ENCODE assay signal across 29 mouse cellular contexts in genomic region chr8:61467553-61467815, GRCm38 (mm10). TPM values are rescaled to one million over a fixed set of nuclear protein-coding genes. Genes with fewer than 3 reads are reported as not detected.
DNase-seq lines count a peak whose midpoint lies in the region; ATAC-seq lines count a peak whose summit lies in the region.
"Had no signal": no experiment of that assay in that cellular context is flagged by ENCODE, and none has a peak within 500 bp of the region (broad histone marks: within the 10 kb centered on the region; RNA-seq: fewer than 3 reads in every experiment).

No protein-coding gene starts in this region.

- H3K9ac ChIP-seq in forebrain, embryonic 15.5 days (replicated peaks): no peak overlapping the region
- H3K9ac ChIP-seq in forebrain, embryonic 11.5 days (ENCODE audit: low read length): no peak overlapping the region
- no peak overlapping the region for H3K9ac ChIP-seq in hindbrain, embryonic 14.5 days
- H3K9ac ChIP-seq in midbrain, embryonic 13.5 days (replicated peaks): no peak overlapping the region
- no peak overlapping the region for H3K9ac ChIP-seq in midbrain, embryonic 15.5 days
- H3K9ac ChIP-seq in neural tube, embryonic 13.5 days: no peak overlapping the region
- H3K9ac ChIP-seq: embryonic facial prominence, embryonic 13.5 days; forebrain, embryonic 13.5 days; forebrain, postnatal 0 days; heart, embryonic 13.5 days had no signal

- DNase-seq in forebrain, embryonic 11.5 days (ENCODE audit: low spot score): no peak
- no peak for DNase-seq in hindbrain, embryonic 14.5 days (ENCODE audit: low spot score)
- no peak for DNase-seq in hindbrain, embryonic 10.5 days (ENCODE audit: low spot score)
- no peak for DNase-seq in neural tube, embryonic 10.5 days (ENCODE audit: extremely low spot score, low spot score)
- DNase-seq: adrenal gland, adult 8-10 months; adrenal gland, postnatal 25 days; cerebellum, adult 11-12 months; cerebellum, adult 8-10 months; cerebellum, postnatal 10 days; cerebellum, postnatal 36 days; embryo, embryonic 11 days; gastrocnemius, adult 2 months; gastrocnemius, postnatal 14 days; heart, adult 18-20 months; heart, postnatal 14 days; heart, postnatal 4 days had no signal

- 94% methylated on average over 3 of the region's 3 CpGs for WGBS in forebrain, embryonic 15.5 days
- WGBS in forebrain, embryonic 11.5 days: 86% methylated on average over 3 of the region's 3 CpGs
- WGBS in hindbrain, embryonic 14.5 days: 91% methylated on average over 3 of the region's 3 CpGs
- 93% methylated on average over 3 of the region's 3 CpGs for WGBS in hindbrain, embryonic 10.5 days
- 90% methylated on average over 3 of the region's 3 CpGs for WGBS in midbrain, embryonic 13.5 days
- WGBS in midbrain, embryonic 15.5 days: 92% methylated on average over 3 of the region's 3 CpGs
- WGBS in neural tube, embryonic 13.5 days: 92% methylated on average over 3 of the region's 3 CpGs

- peak; percentile 16; the same call in 1 of the 2 replicates for ATAC-seq in forebrain, embryonic 15.5 days (replicated peaks)
- no peak for ATAC-seq in forebrain, embryonic 11.5 days (replicated peaks; ENCODE audit: low FRiP score)
- no peak for ATAC-seq in hindbrain, embryonic 14.5 days (ENCODE audit: low FRiP score)
- peak; percentile 54 for ATAC-seq in midbrain, embryonic 13.5 days
- ATAC-seq in midbrain, embryonic 15.5 days (replicated peaks): no peak
- ATAC-seq in neural tube, embryonic 13.5 days (ENCODE audit: low read depth): no peak
- ATAC-seq: activated CD4-positive, CD25-positive, alpha-beta regulatory T cell, adult 4 months; forebrain, embryonic 13.5 days; inflammation-experienced regulatory T-cells, adult 6 months had no signal

- H3K9me3 ChIP-seq in forebrain, embryonic 15.5 days: no peaks in the 10 kb centered on the region
- H3K9me3 ChIP-seq in forebrain, embryonic 11.5 days (ENCODE audit: control insufficient read depth, low read length): no peaks in the 10 kb centered on the region
- H3K9me3 ChIP-seq in hindbrain, embryonic 14.5 days (ENCODE audit: control insufficient read depth, low read length): no peaks in the 10 kb centered on the region
- no peaks in the 10 kb centered on the region for H3K9me3 ChIP-seq in hindbrain, embryonic 10.5 days
- H3K9me3 ChIP-seq in midbrain, embryonic 13.5 days: no peaks in the 10 kb centered on the region
- H3K9me3 ChIP-seq in midbrain, embryonic 15.5 days: no peaks in the 10 kb centered on the region
- H3K9me3 ChIP-seq in neural tube, embryonic 13.5 days: no peaks in the 10 kb centered on the region
- H3K9me3 ChIP-seq: embryonic facial prominence, embryonic 10.5 days; embryonic facial prominence, embryonic 13.5 days; forebrain, embryonic 13.5 days; heart, embryonic 10.5 days; heart, embryonic 13.5 days had no signal

- H3K4me3 ChIP-seq in forebrain, embryonic 15.5 days: no peak overlapping the region
- H3K4me3 ChIP-seq in forebrain, embryonic 11.5 days (ENCODE audit: low read depth, low read length): no peak overlapping the region
- no peak overlapping the region for H3K4me3 ChIP-seq in hindbrain, embryonic 14.5 days (replicated peaks; ENCODE audit: low read length)
- H3K4me3 ChIP-seq in hindbrain, embryonic 10.5 days: no peak overlapping the region
- no peak overlapping the region for H3K4me3 ChIP-seq in midbrain, embryonic 13.5 days (replicated peaks)
- H3K4me3 ChIP-seq in midbrain, embryonic 15.5 days: no peak overlapping the region
- no peak overlapping the region for H3K4me3 ChIP-seq in neural tube, embryonic 13.5 days
- H3K4me3 ChIP-seq: embryonic facial prominence, embryonic 10.5 days; embryonic facial prominence, embryonic 13.5 days; erythroblast, embryonic 14.5 days; forebrain, embryonic 13.5 days; gastrocnemius, adult 2 months; heart, embryonic 10.5 days; heart, embryonic 13.5 days had no signal

- H3K36me3 ChIP-seq in forebrain, embryonic 15.5 days: no peaks in the 10 kb centered on the region
- no peaks in the 10 kb centered on the region for H3K36me3 ChIP-seq in forebrain, embryonic 11.5 days (ENCODE audit: control insufficient read depth, insufficient read depth, low read length)
- H3K36me3 ChIP-seq in hindbrain, embryonic 14.5 days (replicated peaks; ENCODE audit: control insufficient read depth, insufficient read depth): no peaks in the 10 kb centered on the region
- H3K36me3 ChIP-seq in hindbrain, embryonic 10.5 days: no peaks in the 10 kb centered on the region
- H3K36me3 ChIP-seq in midbrain, embryonic 13.5 days: no peaks in the 10 kb centered on the region
- H3K36me3 ChIP-seq in midbrain, embryonic 15.5 days (replicated peaks): no peaks in the 10 kb centered on the region
- H3K36me3 ChIP-seq in neural tube, embryonic 13.5 days: no peaks in the 10 kb centered on the region
- H3K36me3 ChIP-seq: embryonic facial prominence, embryonic 10.5 days; embryonic facial prominence, embryonic 13.5 days; heart, embryonic 10.5 days; heart, embryonic 13.5 days had no signal

- no peaks in the 10 kb centered on the region for H3K27me3 ChIP-seq in forebrain, embryonic 15.5 days
- no peaks in the 10 kb centered on the region for H3K27me3 ChIP-seq in forebrain, embryonic 11.5 days (ENCODE audit: control insufficient read depth, insufficient read depth, low read length)
- no peaks in the 10 kb centered on the region for H3K27me3 ChIP-seq in hindbrain, embryonic 14.5 days (ENCODE audit: control insufficient read depth, insufficient read depth, low read length)
- H3K27me3 ChIP-seq in hindbrain, embryonic 10.5 days (ENCODE audit: insufficient read depth, poor library complexity, severe bottlenecking): no peaks in the 10 kb centered on the region
- no peaks in the 10 kb centered on the region for H3K27me3 ChIP-seq in midbrain, embryonic 13.5 days
- H3K27me3 ChIP-seq in midbrain, embryonic 15.5 days (replicated peaks): no peaks in the 10 kb centered on the region
- no peaks in the 10 kb centered on the region for H3K27me3 ChIP-seq in neural tube, embryonic 13.5 days
- H3K27me3 ChIP-seq: embryonic facial prominence, embryonic 13.5 days; forebrain, embryonic 13.5 days; heart, embryonic 13.5 days had no signal

- H3K27ac ChIP-seq in forebrain, embryonic 15.5 days (replicated peaks): no peak overlapping the region
- no peak overlapping the region for H3K27ac ChIP-seq in forebrain, embryonic 11.5 days (ENCODE audit: low read depth, low read length)
- 0 out of 2 replicates have a peak overlapping the region, but pooled peaks have one; percentile 28 for H3K27ac ChIP-seq in hindbrain, embryonic 14.5 days
- H3K27ac ChIP-seq in hindbrain, embryonic 10.5 days: no peak overlapping the region
- H3K27ac ChIP-seq in midbrain, embryonic 13.5 days: no peak overlapping the region
- H3K27ac ChIP-seq in midbrain, embryonic 15.5 days: no peak overlapping the region
- H3K27ac ChIP-seq in neural tube, embryonic 13.5 days (replicated peaks): 0 out of 2 replicates have a peak overlapping the region, but pooled peaks have one; percentile 15
- H3K27ac ChIP-seq: embryonic facial prominence, embryonic 10.5 days; embryonic facial prominence, embryonic 13.5 days; forebrain, embryonic 13.5 days; gastrocnemius, adult 2 months; heart, embryonic 10.5 days; heart, embryonic 13.5 days had no signal

- no peak overlapping the region for H3K4me2 ChIP-seq in forebrain, embryonic 15.5 days (replicated peaks)
- no peak overlapping the region for H3K4me2 ChIP-seq in forebrain, embryonic 11.5 days (ENCODE audit: low read depth, low read length, severe bottlenecking)
- no peak overlapping the region for H3K4me2 ChIP-seq in hindbrain, embryonic 14.5 days (replicated peaks)
- no peak overlapping the region for H3K4me2 ChIP-seq in midbrain, embryonic 13.5 days (replicated peaks)
- no peak overlapping the region for H3K4me2 ChIP-seq in midbrain, embryonic 15.5 days
- no peak overlapping the region for H3K4me2 ChIP-seq in neural tube, embryonic 13.5 days
- H3K4me2 ChIP-seq: embryonic facial prominence, embryonic 13.5 days; forebrain, embryonic 13.5 days; heart, embryonic 13.5 days had no signal

- H3K4me1 ChIP-seq in forebrain, embryonic 15.5 days: peaks cover 14% of the 10 kb centered on the region
- no peaks in the 10 kb centered on the region for H3K4me1 ChIP-seq in forebrain, embryonic 11.5 days (replicated peaks; ENCODE audit: control insufficient read depth, insufficient read depth, low read length)
- H3K4me1 ChIP-seq in hindbrain, embryonic 14.5 days (replicated peaks; ENCODE audit: control insufficient read depth, insufficient read depth, low read length): peaks cover 15% of the 10 kb centered on the region
- no peaks in the 10 kb centered on the region for H3K4me1 ChIP-seq in hindbrain, embryonic 10.5 days (replicated peaks)
- H3K4me1 ChIP-seq in midbrain, embryonic 13.5 days (replicated peaks): peaks cover 18% of the 10 kb centered on the region
- H3K4me1 ChIP-seq in midbrain, embryonic 15.5 days: peaks cover 13% of the 10 kb centered on the region
- H3K4me1 ChIP-seq in neural tube, embryonic 13.5 days (replicated peaks): peaks cover 12% of the 10 kb centered on the region
- H3K4me1 ChIP-seq: heart, embryonic 10.5 days; heart, embryonic 13.5 days had no signal

RNA-seq across cellular contexts. Expression of gene Cbr4, which starts 20.1 kb away (rescaled TPM):
- polyA plus RNA-seq in forebrain, embryonic 15.5 days (2015; fragmentation: Nextera tagmentation; extraction: Ambion mirVana): 19.2 and 23.8 TPM in 2 replicates
- 27.9 and 31.0 TPM in 2 replicates for polyA plus RNA-seq in forebrain, embryonic 11.5 days (2014; fragmentation: Nextera tagmentation; extraction: Ambion mirVana)
- 16.0 and 22.4 TPM in 2 replicates for polyA plus RNA-seq in hindbrain, embryonic 14.5 days (2014; fragmentation: Nextera tagmentation; extraction: Ambion mirVana)
- polyA plus RNA-seq in hindbrain, embryonic 10.5 days (2016; fragmentation: Nextera tagmentation; extraction: Ambion mirVana): 23.8 and 27.1 TPM in 2 replicates
- 21.4 and 25.0 TPM in 2 replicates for polyA plus RNA-seq in midbrain, embryonic 13.5 days (2015; fragmentation: Nextera tagmentation; extraction: Ambion mirVana)
- 16.1 and 18.6 TPM in 2 replicates for polyA plus RNA-seq in midbrain, embryonic 15.5 days (2015; fragmentation: Nextera tagmentation; extraction: Ambion mirVana)
- 21.7 and 23.1 TPM in 2 replicates for polyA plus RNA-seq in neural tube, embryonic 13.5 days (2015; fragmentation: Nextera tagmentation; extraction: Ambion mirVana)

Comparison
In these comparisons a context has a peak if more than half of its experiments do, and no peak if none do; other contexts are left out.
1. ATAC-seq: peak in forebrain, embryonic 15.5 days (single experiment) and midbrain, embryonic 13.5 days (single experiment); none in forebrain, embryonic 11.5 days (single experiment), hindbrain, embryonic 14.5 days (single experiment), midbrain, embryonic 15.5 days (single experiment) and neural tube, embryonic 13.5 days (single experiment).
2. H3K27ac ChIP-seq: peak in hindbrain, embryonic 14.5 days (single experiment) and neural tube, embryonic 13.5 days (single experiment); none in forebrain, embryonic 15.5 days (single experiment), forebrain, embryonic 11.5 days (single experiment), hindbrain, embryonic 10.5 days (single experiment), midbrain, embryonic 13.5 days (single experiment) and midbrain, embryonic 15.5 days (single experiment).